Mouse (Mus musculus) cerebellum, adult 11-12 months (tissue): ENCODE measurements at regions not wholly inside any gene's neighbourhood (a gene's known extent, or its start where the extent isn't known, plus 50 kb on each side); places are given as distances from the start of the nearest gene placed in this dataset.
"Not testable (repeated sequence)": the region's sequence is repeated elsewhere in the genome, so short reads cannot be mapped to it uniquely, and the experiment has no call there.

Source experiments
- DNase-seq: peaks from one replicate; pipeline ENCODE4 v3.0.0; 2022

DNA sequence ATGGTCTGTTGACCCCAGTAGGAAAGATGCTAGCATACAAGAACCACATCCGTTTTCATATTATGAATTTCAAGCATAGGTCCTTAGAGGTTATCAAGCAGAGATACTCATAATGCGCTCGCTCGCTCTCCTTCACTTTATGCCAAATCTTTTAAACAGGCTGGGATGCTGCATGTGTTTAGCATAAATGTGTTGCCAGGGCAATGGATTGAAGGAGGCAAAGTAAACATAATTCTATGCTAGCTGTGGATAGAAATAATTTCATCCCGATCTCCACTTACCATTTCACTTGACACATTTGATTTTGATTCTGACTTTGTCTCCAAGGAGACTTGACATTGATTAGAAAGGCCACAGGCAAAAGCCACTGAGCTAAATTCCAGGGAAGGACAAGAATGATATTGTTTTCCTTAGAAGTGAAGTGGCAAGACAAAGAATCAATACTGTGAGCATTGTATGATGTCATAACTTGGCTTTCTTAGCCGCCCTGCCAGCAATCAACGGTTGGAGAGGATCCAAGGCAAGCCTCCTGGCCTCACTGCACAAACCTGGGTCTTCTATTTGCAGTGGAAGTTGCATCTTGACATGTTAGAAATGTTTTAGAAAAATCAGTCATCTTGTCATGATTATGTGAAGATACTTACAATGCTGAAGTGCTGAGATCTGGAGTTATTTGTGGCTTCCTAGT is 217.3 kb upstream of the Arglu1 start:
- no peak for DNase-seq

DNA sequence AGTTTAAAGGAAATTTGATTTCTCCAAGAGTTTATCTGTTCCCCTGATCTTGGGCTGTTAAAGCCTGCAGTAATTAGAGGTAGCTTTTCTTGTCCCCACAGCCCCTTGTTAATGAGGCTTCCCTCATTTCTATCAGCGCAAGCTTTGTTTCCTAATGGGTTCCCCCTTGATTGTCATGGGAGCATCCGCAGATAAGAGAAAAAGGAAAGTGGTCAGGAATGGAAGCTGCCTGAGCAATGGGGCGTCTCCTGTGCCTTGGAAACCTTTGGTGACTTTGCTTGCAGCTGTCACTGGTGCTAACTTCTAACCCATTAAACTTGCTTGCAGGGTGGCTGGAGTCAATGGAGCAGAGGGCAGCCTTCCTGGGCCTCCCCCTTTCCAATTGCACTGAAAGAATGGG is 202.7 kb upstream of the Arglu1 start:
- DNase-seq = no peak

DNA sequence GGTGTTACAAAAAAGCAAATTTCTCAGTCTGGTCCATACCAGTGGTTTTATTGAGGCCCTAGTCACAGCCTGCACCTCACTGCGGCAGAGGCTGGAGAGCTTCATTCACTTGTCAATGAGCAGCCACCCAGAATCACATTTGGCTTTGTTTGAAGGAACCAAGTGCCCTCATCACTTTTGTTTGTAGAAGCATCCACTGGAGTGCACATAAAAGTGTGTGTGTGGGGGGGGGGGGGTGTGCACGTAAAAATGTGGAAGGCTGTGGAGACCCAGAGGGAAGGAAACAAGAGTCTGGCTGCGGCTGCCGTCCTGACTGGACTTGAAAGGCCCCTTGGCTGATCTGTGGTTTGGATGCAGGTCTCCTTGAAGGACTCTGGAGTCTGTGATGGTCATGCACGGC is 187.0 kb upstream of the Arglu1 start:
- DNase-seq = no peak

DNA sequence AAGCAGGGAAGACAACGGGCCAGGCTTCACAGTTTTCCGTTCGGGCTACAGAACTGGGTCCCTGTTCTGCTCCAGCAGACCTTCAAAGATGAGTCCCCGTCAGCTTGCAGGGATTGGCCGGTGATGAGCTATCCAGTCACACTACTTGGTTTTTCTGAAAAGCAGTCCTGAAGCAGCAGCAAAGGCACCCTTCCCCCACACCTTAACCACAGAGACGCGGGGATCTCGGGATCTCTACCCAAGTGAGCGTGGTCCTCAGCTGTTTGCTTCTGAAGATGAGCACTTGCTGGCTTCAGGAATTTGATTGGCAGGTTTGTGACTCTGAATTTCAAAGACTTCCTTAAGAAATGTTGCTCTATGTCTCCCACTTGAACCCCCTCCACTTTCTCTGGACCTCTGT is 186.6 kb upstream of the Arglu1 start:
- DNase-seq = no peak

DNA sequence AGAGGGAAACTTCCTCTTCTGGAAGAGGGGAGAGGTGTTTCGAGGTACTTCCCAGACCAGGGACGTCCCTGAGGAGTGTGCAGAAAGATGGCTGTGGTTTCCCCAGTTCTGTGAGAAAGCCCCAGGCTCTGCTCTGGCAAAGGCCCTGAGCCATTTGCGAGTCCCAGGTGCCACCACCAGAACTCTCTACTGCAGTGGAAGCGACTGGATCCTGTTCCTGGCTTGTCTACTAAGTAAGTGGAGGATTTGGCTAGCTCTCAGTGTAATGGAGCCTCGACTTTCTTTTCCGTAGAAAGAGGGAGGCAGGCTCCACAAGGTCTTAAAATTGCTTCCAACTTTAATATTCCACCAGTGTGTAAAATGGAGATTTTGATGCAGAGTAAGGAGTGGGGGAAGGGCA is 186.1 kb upstream of the Arglu1 start:
- DNase-seq = no peak

DNA sequence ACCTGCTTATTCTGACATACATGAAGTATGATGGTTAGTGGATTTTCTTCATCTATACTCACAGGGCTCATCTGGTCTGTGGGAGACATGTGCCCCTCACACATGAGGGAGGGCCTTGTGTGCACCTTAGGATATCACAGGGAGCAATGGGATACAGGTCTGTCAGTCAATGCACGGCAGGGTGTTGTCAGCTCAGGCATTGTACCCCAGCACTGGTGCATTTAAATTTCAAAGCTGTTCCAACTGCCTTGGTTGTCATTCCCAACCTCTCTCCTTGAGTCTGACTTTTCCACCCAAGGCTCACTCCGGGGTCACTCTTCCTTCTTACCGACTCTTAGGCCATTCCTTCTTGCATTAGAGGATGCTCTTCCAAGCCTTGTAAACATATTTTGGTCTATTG is 181.6 kb upstream of the Arglu1 start:
- no peak for DNase-seq

DNA sequence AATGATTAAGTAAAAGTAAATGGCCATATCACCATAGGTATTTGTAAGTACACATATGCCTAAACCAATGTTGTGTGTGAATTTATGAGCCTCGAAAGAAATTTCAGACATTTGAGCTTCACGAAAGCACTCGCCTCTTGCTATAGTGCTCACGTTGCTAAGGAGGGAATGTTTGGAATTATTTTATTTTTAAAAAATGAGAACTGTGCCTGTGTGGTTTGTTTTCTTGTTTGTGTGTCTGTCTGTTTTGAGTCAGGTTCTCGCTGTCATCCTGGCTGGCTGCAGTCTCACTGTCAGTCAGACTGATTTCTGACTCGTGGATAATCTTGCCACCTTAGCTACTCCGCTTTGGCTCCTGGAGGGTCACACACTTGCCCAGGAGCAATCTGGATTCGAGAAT is 180.7 kb upstream of the Arglu1 start:
- no peak for DNase-seq

DNA sequence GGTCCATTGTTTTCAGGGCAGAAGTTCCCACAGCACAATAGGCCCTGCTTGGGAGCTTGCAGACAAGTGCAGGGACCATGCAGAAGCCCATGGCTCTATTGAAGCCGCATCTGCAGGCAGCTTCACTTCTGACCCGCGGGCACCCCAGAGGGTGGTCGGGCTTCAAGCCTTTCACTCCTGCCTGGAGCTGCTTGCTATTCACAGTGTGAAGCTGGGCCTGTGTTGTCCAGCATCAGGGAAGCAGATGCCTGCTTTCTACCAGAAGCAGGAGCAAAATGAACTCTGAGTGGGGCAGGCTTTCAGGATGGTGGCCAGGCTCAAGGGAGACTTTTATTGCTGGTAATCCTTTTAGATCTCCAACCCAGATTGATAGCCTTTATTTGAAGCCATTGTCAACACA is 180.2 kb upstream of the Arglu1 start:
- DNase-seq = no peak

DNA sequence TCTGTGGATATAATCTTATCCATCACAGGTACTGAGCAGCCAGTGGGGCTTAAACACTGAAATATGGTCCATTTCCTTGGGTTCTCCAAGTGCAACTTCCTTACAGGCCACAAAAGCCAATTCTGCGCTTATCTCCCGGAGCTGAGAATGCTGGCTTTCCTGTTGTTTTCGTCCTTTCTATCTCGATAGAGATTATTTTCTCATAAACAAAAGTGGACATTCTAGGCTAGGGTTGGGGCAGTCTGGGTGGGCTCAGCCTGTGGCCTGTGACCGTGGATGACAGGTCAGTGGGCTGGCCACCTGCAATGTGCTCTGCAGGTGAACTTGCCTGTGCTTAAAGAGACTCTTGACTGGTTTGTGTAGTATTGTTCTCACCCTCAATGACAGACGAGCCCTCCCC is 179.0 kb upstream of the Arglu1 start:
- DNase-seq = no peak

DNA sequence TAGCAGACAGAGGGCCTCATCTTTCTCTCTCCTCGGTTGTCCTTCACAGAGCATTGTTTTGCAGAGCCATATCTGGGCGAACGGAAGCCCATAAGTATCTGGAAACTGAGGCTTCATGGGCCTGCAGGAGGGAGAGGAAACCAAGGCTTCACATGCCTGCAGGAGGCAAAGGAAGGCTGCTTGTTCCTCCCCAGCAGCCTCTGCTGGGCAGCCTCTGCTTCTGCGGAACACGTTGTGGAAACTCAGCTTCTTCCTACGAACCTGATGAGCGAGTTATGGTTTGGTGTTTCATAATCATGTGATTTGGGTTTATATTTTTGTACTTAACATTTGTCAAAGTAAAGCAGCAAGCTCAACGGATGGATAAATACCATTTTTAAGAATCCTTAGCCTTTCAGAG is 177.6 kb upstream of the Arglu1 start:
- no peak for DNase-seq

DNA sequence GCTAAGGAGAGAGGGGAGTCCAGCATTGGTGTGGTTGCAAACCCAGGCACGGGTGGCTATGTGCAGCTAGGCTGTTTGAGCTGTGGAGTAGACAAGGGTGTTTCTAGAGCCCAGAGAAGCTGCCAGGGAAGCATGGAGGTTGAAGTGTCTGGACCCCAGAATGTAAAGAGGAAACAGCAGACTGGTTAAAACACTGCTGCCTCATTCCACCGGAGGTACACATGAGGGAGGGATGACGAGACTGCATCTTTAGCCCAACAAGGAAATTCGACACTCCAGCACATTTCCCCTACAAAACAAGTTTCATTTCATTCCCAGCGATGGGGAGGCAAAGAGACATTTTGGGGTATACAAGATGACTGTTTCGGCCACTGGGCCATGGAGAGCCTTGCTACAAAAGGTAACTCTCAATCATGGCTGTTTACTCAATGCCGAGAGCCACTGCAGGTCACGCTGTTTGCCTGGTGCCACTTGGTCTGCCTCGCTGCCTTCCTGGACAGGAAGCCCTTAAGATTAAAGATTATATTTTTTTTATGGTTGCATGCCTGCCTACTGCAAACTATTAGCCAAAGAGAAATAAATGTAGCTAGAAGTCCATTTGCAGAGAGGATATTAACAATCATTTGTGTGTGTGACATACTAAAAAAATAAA is 176.9 kb upstream of the Arglu1 start:
- no peak for DNase-seq

DNA sequence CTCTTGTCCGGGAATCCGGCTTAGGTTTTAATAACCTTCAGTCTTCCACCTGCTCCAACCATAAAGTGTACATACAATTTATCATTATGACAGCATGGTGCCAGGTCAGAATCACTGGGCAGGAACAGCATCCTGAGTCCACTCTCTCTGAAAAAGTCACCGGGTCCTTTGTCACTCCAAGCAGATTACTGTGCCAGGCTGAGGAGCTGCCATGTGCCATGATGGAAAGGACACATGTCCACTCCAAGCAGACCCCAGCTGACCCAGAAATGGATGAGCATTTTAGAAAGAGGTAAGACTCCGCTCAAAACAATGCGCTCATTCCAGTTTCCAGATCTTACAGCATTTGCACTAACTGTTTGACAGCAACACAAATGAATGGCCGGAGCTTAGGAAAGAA is 172.4 kb upstream of the Arglu1 start:
- DNase-seq = no peak

DNA sequence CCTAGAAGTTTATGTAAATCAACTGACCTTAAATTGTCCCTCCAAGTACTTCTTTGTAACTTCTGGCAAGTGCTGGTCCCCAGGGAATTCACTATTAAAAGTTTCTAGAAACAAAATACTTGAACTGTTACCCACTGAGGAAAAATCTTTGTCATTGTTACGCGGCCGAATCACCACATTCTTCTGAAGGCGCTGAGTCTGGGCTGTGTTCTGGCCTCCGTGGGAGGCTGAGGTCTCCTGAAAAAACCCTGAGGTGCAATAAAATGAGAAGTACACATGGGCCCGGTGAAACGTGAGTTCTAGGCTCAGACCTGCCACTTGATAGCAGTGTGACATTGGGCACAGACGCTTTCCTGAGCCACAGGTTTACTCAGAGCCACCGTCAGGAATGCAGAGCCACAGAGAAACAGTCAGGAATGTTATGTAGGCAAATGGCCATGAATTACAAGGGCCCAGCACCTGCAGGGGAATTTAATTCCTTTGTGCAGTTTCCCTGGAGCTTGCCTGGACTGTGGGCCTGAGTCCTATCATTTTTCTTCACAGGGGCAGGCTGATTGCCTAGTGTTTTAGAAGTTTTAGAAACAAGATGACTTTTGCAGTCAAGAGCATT is 171.1 kb upstream of the Arglu1 start:
- no peak for DNase-seq

DNA sequence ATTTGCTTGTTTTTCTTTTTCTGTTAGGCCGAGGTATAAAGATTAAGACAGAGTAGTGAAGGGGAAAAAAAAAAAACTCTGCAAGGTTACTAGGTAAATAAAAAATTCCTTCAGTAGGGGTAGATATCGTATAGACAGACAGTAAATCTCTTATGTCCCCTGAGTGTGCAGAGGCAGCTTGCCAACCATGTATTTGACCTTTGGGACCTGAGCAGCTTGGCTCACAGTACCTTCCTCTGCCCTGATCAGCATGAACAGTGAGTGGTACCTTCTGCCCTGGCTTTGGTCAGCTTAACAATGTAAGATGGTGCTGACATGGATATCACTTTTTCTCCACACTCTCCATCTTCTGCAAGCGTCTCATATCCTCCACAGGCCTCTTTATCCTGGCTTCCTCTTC is 168.3 kb upstream of the Arglu1 start:
- DNase-seq = no peak

DNA sequence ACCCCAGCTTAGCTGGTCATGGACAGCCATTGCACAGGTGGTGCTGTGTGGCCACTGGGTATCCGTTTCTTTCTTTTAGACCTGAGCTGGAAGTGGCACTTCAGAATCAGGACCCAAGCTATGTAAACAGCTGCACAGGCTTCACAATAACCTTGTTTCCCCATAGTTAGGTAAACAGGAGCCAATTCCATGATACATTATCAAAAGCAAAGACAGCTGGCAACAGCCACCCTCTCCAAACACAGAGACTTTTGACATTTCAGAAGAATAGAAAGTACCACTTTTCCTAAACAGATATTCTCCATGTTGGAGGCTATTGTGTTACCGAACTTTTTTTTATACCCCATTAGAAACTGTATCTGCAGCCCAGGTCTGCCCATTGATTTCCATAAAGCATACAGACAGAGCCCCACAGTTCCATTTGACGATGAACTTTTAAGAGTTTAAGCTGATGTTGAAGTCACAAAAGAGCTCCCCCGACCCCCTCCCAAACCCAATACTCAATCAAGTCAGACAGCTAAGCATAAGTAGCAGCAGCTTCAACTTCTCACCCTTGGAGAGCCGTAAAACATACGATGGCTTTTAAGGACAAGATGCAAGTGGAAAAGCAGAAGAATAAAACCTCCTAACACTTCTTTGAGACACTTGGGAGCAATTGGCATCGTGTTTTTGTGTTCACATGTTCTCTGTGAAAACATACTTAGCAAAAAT is 162.5 kb upstream of the Arglu1 start:
- no peak for DNase-seq

DNA sequence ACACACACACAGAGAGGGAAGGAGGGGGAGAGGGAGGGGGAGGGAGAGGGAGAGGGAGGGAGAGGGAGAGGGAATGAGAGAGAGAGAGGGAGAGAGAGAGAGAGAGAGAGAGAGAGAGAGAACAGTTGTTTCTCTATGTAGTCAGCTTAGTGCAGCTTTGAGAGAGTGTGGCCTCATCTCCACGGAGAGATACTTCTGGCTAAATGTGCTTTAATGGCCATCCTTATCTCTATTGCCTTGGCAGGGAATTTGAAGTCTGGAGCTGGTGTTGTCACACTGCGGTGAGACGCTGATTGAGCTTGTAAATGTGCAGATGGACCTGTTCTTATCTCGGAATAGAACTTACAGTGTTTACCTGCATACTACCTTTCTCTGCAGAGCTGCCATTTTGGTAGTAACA is 160.9 kb upstream of the Arglu1 start:
- DNase-seq = no peak

DNA sequence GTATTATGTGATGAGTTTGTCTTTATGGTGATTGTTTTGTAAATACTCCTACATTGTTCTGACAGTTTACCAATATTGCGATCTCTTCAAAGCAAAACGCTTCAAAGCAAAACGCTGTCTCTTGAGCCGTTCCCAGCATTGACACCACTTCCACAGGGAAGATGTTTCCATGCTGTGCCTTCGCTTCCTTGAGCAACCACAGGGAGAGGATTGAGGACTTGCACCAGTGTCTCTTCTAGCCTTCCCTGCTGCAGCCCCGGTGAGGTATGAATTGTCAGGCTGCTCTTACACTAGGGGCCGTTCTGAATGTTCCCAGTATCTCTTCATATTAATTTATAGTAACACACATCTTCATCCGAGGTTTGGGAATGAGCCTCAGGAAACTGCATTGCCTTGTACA is 160.4 kb upstream of the Arglu1 start:
- DNase-seq = no peak

DNA sequence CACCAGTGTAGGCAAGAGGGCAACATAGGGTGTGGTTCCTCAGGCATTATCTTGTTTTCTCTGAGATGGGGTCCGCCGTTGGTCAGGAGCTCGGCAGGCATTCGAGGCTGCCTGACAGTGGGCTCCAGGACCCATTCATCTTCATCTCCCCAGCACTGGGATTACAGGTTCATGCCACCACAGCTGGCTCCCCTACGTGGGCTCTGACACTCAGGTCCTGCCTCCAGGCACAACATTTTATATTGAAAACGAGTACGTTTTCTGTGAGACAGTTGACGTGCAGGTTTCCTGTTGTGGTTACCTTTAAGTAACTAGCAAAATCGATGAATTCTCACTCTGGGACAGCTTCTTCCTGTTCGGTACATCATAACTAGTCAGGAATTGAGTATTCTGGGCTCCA is 157.3 kb upstream of the Arglu1 start:
- no peak for DNase-seq

DNA sequence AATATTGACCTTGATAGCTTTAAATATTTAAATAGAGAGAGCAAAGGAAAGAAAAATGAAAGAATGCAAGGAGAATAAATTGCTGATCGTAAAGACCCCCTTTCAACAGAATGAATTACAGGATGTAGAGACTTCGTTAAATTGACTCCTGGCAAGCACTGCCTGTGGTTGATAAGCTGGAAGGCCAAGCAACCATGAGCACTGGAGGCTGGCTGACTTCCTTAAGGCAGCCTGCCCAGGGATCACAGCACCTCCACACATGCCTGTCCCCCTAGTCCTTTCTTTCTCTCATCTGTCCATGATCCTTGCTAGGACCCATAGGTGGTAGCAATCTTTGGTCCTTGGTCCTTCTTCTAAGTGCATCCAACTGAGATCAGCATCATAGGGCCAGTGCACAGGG is 152.0 kb upstream of the Arglu1 start:
- no peak for DNase-seq

DNA sequence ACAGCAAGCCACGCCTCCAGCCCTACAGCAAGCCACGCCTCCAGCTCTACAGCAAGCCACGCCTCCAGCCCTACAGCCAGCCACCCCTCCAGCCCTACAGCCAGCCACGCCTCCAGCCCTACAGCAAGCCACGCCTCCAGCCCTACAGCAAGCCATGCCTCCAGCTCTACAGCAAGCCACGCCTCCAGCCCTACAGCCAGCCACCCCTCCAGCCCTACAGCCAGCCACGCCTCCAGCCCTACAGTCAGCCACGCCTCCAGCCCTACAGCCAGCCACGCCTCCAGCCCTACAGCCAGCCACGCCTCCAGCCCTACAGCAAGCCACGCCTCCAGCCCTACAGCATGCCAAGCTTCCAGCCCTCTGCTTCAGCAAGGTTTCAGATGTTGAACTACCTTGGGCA is 145.8 kb upstream of the Arglu1 start:
- not testable (repeated sequence) for DNase-seq

DNA sequence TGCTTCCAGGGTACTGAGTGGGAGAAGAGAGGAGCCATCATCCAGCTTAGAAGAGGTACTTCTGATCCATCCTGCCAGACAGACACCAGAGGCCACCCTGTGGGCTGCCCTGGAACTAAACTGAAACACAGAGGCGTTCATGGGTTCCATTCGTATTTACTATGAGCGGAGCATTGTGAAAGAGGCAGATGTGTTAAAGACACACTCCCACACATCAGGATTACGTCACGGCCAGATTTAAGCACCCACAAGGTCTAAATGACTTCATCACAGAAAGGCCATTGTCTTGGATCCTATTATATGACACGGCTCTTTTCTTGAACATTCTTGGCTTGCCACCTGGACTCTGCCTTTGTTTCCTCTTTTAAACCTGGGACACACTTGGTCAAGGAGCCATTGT is 141.0 kb upstream of the Arglu1 start:
- DNase-seq = no peak

DNA sequence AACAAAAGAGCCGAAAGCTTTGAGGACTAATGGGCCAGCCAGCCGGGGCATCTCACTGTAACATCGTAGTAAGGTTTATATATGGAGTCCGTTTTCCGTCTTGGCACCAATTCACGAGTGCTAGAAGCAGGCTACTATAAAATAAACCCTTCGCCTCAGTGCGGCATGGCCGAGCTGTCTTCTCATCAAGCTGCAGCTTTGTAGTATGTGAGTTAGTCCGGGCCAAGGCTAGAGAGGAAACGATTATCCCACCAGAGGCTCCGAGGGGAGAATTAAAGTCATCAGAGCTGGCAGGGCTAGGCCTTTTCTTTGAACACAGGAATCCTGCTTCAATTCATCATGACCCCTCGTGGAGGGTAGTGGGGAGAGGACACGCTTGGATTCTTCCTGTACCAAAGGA is 138.9 kb upstream of the Arglu1 start:
- DNase-seq = no peak

DNA sequence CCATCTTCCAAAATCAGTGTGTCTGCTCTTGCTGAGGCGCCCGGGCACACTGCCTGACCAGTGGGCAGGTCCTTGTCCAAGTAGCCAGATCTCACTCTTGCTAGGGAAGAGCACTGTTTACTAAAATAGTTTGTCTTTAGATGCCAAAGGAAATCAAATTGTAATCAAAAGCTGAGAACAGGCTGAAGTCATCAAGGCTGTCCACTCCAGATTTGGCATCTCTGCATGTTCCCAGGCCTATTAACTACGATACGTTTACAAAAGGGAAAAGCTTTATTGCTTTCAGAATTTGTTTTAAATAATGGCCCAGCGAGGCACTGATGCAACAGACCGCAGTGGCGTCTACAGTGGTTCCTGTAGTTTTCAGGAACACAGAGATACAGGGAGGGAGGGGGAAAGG is 137.2 kb upstream of the Arglu1 start:
- no peak for DNase-seq

DNA sequence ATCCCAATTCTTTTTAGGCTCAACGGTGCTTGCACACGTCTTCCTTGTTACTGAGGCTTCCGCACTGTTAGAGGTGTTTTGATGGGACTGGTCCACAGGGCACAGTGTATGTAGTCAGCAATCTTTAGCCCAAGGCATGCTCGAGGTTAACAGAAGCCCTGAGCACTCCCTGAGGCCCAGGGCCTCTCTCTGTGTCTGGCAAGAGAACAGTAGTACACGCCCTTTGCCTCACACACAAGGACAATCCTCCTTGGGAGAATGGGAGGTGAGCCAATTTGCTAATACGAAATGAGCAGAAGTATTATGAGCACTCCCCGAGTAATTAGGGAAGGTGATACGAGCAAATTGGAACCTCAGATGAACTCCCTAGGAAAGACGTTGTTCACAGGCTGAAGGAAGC is 136.5 kb upstream of the Arglu1 start:
- DNase-seq = no peak
